Mouse (Mus musculus): ENCODE measurements around the gene Dcun1d4.

The Dcun1d4 gene

GRCm38 (mm10) chr5:73480700-73481099, at the start of gene Dcun1d4:
Dcun1d4 (plus strand) TSS chr5:73481000.
- in situ Hi-C loops (cut with MboI, MseI) = loop anchor here in 1 of 2 experiments (25.0 kb wide), 1 partner anchor 1293 kb away; no protein-coding TSS in a partner anchor

GRCm38 (mm10) chr5:73431581-73431980, 49.2 kb upstream of the Dcun1d4 start:
- in situ Hi-C loops (cut with MboI, MseI) = loop anchor here (5.0 kb wide), 2 partner anchors 46 to 196 kb away; no protein-coding TSS in a partner anchor

GRCm38 (mm10) chr5:73432805-73433204, 48.0 kb upstream of the Dcun1d4 start:
- in situ Hi-C loops (cut with MboI, MseI) = loop anchor here (5.0 kb wide), 2 partner anchors 44 to 194 kb away; no protein-coding TSS in a partner anchor

- in situ Hi-C loops (cut with MboI, MseI) = loop anchor here (5.0 kb wide), 3 partner anchors 38 to 193 kb away; no protein-coding TSS in a partner anchor
Observed at GRCm38 (mm10) chr5:73434764-73435163, 46.0 kb upstream of the Dcun1d4 start.

- in situ Hi-C loops (cut with MboI, MseI) = no loop called here
Observed at GRCm38 (mm10) chr5:73442176-73442575, 38.6 kb upstream of the Dcun1d4 start.

- in situ Hi-C loops (cut with MboI, MseI) = loop anchor here in 1 of 2 experiments (10.0 kb wide), 1 partner anchor 575 kb away; no protein-coding TSS in a partner anchor
Observed at GRCm38 (mm10) chr5:73450276-73450675, 30.5 kb upstream of the Dcun1d4 start.

- in situ Hi-C loops (cut with MboI, MseI) = loop anchor here in 1 of 2 experiments (10.0 kb wide), 1 partner anchor 570 kb away; no protein-coding TSS in a partner anchor
Observed at GRCm38 (mm10) chr5:73454502-73455306, 26.1 kb upstream of the Dcun1d4 start.

- in situ Hi-C loops (cut with MboI, MseI) = loop anchor here in 1 of 2 experiments (10.0 kb wide), 1 partner anchor 570 kb away; no protein-coding TSS in a partner anchor
Observed at GRCm38 (mm10) chr5:73455307-73455687, 25.5 kb upstream of the Dcun1d4 start.

GRCm38 (mm10) chr5:73468462-73469433, 12.1 kb upstream of the Dcun1d4 start:
- in situ Hi-C loops (cut with MboI, MseI) = no loop called here

GRCm38 (mm10) chr5:73474412-73475405, 6.1 kb upstream of the Dcun1d4 start:
- in situ Hi-C loops (cut with MboI, MseI) = loop anchor here (5.0 to 25.0 kb wide), 3 partner anchors 37 to 1287 kb away; no protein-coding TSS in a partner anchor

GRCm38 (mm10) chr5:73481401-73481800, 601 bp downstream of the Dcun1d4 start:
- in situ Hi-C loops (cut with MboI, MseI) = loop anchor here in 1 of 2 experiments (25.0 kb wide), 1 partner anchor 1294 kb away; no protein-coding TSS in a partner anchor

GRCm38 (mm10) chr5:73482381-73482780, 1.6 kb downstream of the Dcun1d4 start:
- in situ Hi-C loops (cut with MboI, MseI) = loop anchor here in 1 of 2 experiments (25.0 kb wide), 1 partner anchor 1295 kb away; no protein-coding TSS in a partner anchor

GRCm38 (mm10) chr5:73484016-73484615, 3.3 kb downstream of the Dcun1d4 start:
- in situ Hi-C loops (cut with MboI, MseI) = loop anchor here in 1 of 2 experiments (25.0 kb wide), 1 partner anchor 1297 kb away; no protein-coding TSS in a partner anchor

- in situ Hi-C loops (cut with MboI, MseI) = loop anchor here in 1 of 2 experiments (25.0 kb wide), 1 partner anchor 1299 kb away; no protein-coding TSS in a partner anchor
Observed at GRCm38 (mm10) chr5:73486451-73486850, 5.7 kb downstream of the Dcun1d4 start.

GRCm38 (mm10) chr5:73489915-73490314, 9.1 kb downstream of the Dcun1d4 start:
- in situ Hi-C loops (cut with MboI, MseI) = loop anchor here in 1 of 2 experiments (25.0 kb wide), 1 partner anchor 1303 kb away; no protein-coding TSS in a partner anchor

GRCm38 (mm10) chr5:73490596-73491073, 9.8 kb downstream of the Dcun1d4 start:
- in situ Hi-C loops (cut with MboI, MseI) = loop anchor here in 1 of 2 experiments (25.0 kb wide), 1 partner anchor 1303 kb away; no protein-coding TSS in a partner anchor

- in situ Hi-C loops (cut with MboI, MseI) = loop anchor here in 1 of 2 experiments (25.0 kb wide), 1 partner anchor 1304 kb away; no protein-coding TSS in a partner anchor
Observed at GRCm38 (mm10) chr5:73491074-73491836, 10.5 kb downstream of the Dcun1d4 start.

Data from T-helper 17 cell (primary cell).